Mouse (Mus musculus) midbrain, embryonic 11.5 days (tissue): ENCODE results near the gene Ppp1r3c. TPM values are rescaled to one million over a fixed set of nuclear protein-coding genes. Genes with fewer than 3 reads are reported as not detected.

Experiments
- ATAC-seq: fragments of 200-750 bp; cut with Nextera tagmentation; 2 replicates; pipeline ENCODE4 v1.8.0; 2017; ENCODE audit warnings: moderate TSS enrichment, moderate library complexity; ENCODE audit not compliant: low FRiP score
- DNase-seq: peaks from one replicate; pipeline ENCODE4 v3.0.0; 2015; ENCODE audit warnings: low spot score; ENCODE audit errors: missing footprints
- H3K27ac ChIP-seq: fragments of 300-500 bp; sonication (generic); 2 replicates; pipeline ENCODE4 v1.5.1; 2014; ENCODE audit warnings: low read depth, low read length
- H3K27me3 ChIP-seq: fragments of 300-500 bp; sonication (generic); 2 replicates; pipeline ENCODE4 v1.6.1; 2014; ENCODE audit warnings: mild to moderate bottlenecking, low read length, moderate library complexity, mixed read lengths; ENCODE audit not compliant: control insufficient read depth, insufficient read depth
- H3K36me3 ChIP-seq: fragments of 300-500 bp; sonication (generic); 2 replicates; pipeline ENCODE4 v1.6.1; 2014; ENCODE audit warnings: mild to moderate bottlenecking, low read length, moderate library complexity, mixed read lengths; ENCODE audit not compliant: control insufficient read depth, insufficient read depth
- H3K4me1 ChIP-seq: fragments of 300-500 bp; sonication (generic); 2 replicates; pipeline ENCODE4 v1.6.1; 2014; ENCODE audit warnings: low read length; ENCODE audit not compliant: control insufficient read depth, insufficient read depth
- H3K4me2 ChIP-seq: fragments of 300-500 bp; sonication (generic); 2 replicates; pipeline ENCODE4 v1.6.1; 2014; ENCODE audit warnings: mild to moderate bottlenecking, moderate library complexity
- H3K4me3 ChIP-seq: fragments of 300-500 bp; sonication (generic); 2 replicates; pipeline ENCODE4 v1.5.1; 2014; ENCODE audit warnings: low read depth, low read length
- H3K9ac ChIP-seq: fragments of 300-500 bp; sonication (generic); 2 replicates; pipeline ENCODE4 v1.6.1; 2014; ENCODE audit warnings: low read length
- H3K9me3 ChIP-seq: fragments of 300-500 bp; sonication (generic); 2 replicates; pipeline ENCODE4 v1.6.1; 2016; ENCODE audit warnings: low read length; ENCODE audit not compliant: control insufficient read depth
- WGBS: fragments of 180-500 bp; shearing (Covaris S2); extraction: QIAGEN DNeasy Blood & Tissue Kit; methylation state at CpG from one replicate; pipeline ENCODE4 v1.1.7; 2014; 5-methylcytosine and 5-hydroxymethylcytosine counted together
- polyA plus RNA-seq: library from polyadenylated mRNA; unstranded; fragments of >200 nt; fragmentation: Nextera tagmentation; extraction: Ambion mirVana; gene quantifications from 2 replicates; pipeline ENCODE4 v1.2.1, GENCODE M21; 2014

Ppp1r3c gene
- polyA plus RNA-seq, 1 experiment from 2014 or later = 2.2 TPM

- Histone ChIP-seq H3K4me3 (no peak overlapping the region), H3K27me3 (no peaks in the 10 kb centered on the region), H3K9me3 (no peaks in the 10 kb centered on the region; the same call in 1 of the 2 replicates), H3K27ac (no peak overlapping the region), H3K36me3 (no peaks in the 10 kb centered on the region), H3K4me2 (no peak overlapping the region), H3K4me1 (no peaks in the 10 kb centered on the region), H3K9ac (no peak overlapping the region)
- ATAC-seq (no peak), DNase-seq (peak; percentile 72)
- 86% methylated on average over 17 of the region's 17 CpGs for WGBS
These were observed 30.9 kb downstream of the Ppp1r3c start for GRCm38 (mm10) chr19:36705286-36706146.

- no peaks in the 10 kb centered on the region for H3K27me3 ChIP-seq
- no peak overlapping the region for H3K4me2 ChIP-seq
- H3K4me1 ChIP-seq = no peaks in the 10 kb centered on the region
- H3K9ac ChIP-seq = no peak overlapping the region
- H3K9me3 ChIP-seq = no peaks in the 10 kb centered on the region; the same call in 1 of the 2 replicates
- H3K36me3 ChIP-seq = no peaks in the 10 kb centered on the region
- 84% methylated on average over 7 of the region's 7 CpGs for WGBS
- no peak for ATAC-seq
- no peak overlapping the region for H3K4me3 ChIP-seq
- no peak overlapping the region for H3K27ac ChIP-seq
- DNase-seq = peak; percentile 61
These were observed 31.7 kb downstream of the Ppp1r3c start for GRCm38 (mm10) chr19:36704763-36705162.

DNA sequence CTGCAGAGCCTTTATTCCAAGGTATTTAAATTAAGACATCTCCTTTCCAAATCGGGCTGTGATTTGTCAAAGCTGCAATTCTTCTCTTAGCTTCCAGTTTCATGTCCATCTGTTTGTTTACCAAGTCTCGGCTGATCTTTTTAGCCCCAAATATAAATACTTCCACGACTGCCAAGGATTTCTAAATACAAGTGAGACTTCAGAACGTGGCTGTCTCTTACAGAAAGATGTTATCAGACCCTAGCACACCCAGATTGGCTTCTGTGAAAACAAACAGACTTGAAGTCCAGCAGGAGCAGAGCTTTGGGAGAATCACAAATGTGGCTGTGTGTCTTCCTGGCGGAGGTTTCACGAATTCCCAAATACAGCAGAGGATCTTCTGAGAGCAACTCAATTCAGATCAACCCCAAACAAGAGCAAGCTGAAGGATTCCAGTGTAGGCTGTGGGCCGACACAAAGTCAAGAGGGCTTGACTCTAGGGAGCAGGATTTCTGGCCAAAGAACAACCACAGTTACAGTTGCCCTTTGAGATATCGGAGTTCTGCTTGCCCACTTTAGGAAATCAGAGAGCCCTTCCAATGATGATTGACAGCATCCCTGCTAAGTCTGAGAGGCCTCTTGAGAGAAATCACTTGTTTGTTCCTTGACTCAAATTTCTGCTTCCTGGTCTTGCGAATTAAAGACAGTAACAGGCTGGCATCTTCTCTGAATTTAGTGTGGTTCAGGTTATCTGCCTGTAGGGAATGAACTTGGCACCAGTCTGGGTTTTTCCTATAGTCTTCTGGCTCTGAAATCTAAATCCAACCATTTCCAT, 34.4 kb downstream of the Ppp1r3c start:
- no peaks in the 10 kb centered on the region for H3K27me3 ChIP-seq
- no peaks in the 10 kb centered on the region for H3K4me1 ChIP-seq
- H3K9me3 ChIP-seq = no peaks in the 10 kb centered on the region; the same call in 1 of the 2 replicates
- 62% methylated on average over 9 of the region's 9 CpGs for WGBS
- no peak overlapping the region for H3K4me2 ChIP-seq
- no peak overlapping the region for H3K9ac ChIP-seq
- no peak overlapping the region for H3K4me3 ChIP-seq
- DNase-seq (peak; percentile 77), ATAC-seq (no peak)
- no peaks in the 10 kb centered on the region for H3K36me3 ChIP-seq
- no peak overlapping the region for H3K27ac ChIP-seq

- no peak for DNase-seq
- Histone ChIP-seq H3K4me1 (0 out of 2 replicates have a peak, but pooled peaks cover 3% of the 10 kb centered on the region), H3K4me2 (no peak overlapping the region), H3K27me3 (no peaks in the 10 kb centered on the region), H3K27ac (no peak overlapping the region), H3K4me3 (no peak overlapping the region), H3K9ac (no peak overlapping the region), H3K36me3 (no peaks in the 10 kb centered on the region), H3K9me3 (no peaks in the 10 kb centered on the region; the same call in 1 of the 2 replicates)
- 73% methylated on average over 3 of the region's 3 CpGs for WGBS
- ATAC-seq = no peak
These were observed 35.1 kb downstream of the Ppp1r3c start for GRCm38 (mm10) chr19:36701366-36701765.

- Histone ChIP-seq H3K9me3 (no peaks in the 10 kb centered on the region; the same call in 1 of the 2 replicates), H3K4me2 (no peak overlapping the region), H3K36me3 (no peaks in the 10 kb centered on the region), H3K4me1 (0 out of 2 replicates have a peak, but pooled peaks cover 3% of the 10 kb centered on the region), H3K27ac (no peak overlapping the region), H3K9ac (no peak overlapping the region), H3K4me3 (no peak overlapping the region), H3K27me3 (no peaks in the 10 kb centered on the region)
- ATAC-seq (no peak), DNase-seq (peak; percentile 75)
- 79% methylated on average over 4 of the region's 4 CpGs for WGBS
These were observed 35.5 kb downstream of the Ppp1r3c start for GRCm38 (mm10) chr19:36700937-36701336.

DNA sequence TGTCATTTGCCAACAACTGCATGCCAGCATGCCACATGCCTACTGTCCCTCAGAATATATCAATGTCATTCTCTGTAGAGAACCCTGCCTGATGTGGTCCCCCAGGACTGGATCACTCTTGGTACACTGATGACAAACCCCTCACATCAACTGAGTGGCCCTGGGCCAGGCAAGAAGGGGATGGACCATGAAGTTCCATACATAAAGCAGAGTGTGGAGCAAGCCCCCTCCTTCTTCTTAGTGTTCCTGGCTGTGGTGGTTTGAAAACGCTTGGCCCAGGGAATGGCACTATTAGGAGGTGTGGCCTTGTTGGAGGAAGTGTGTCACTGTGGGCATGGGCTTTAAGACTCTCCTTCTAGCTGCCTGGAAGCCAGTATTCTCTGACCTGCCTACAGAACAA, 37.3 kb downstream of the Ppp1r3c start:
- ATAC-seq = no peak
- no peak overlapping the region for H3K27ac ChIP-seq
- no peaks in the 10 kb centered on the region; the same call in 1 of the 2 replicates for H3K9me3 ChIP-seq
- H3K36me3 ChIP-seq = no peaks in the 10 kb centered on the region
- H3K27me3 ChIP-seq = no peaks in the 10 kb centered on the region
- WGBS = 67% methylated on average over 1 of the region's 1 CpGs
- no peak for DNase-seq
- H3K4me3 ChIP-seq = no peak overlapping the region
- no peak overlapping the region for H3K4me2 ChIP-seq
- H3K9ac ChIP-seq = no peak overlapping the region
- 0 out of 2 replicates have a peak, but pooled peaks cover 3% of the 10 kb centered on the region for H3K4me1 ChIP-seq

DNA sequence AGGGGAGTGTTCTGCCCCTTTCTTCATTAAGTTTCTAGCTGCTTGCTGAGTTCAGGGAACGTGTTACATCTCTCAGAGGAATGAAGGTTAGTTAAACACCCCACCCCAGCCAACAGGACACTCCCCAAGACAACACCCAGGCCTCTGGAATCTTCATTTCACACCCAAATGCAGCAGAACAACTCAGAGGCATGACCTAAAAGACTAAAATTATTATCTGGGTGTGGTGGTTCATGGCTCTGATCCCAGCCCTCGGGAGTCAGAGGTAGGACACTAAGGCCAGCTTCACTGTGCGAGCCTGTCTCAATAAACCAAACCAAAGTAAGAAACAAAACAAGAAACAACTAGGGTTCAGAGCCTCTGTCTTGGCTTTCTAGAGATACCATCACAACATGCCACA, 38.3 kb downstream of the Ppp1r3c start:
- DNase-seq (no peak), ATAC-seq (no peak)
- H3K9ac ChIP-seq = no peak overlapping the region
- whole genome bisulfite sequencing = 89% methylated on average over 3 of the region's 3 CpGs
- H3K27me3 ChIP-seq = no peaks in the 10 kb centered on the region
- H3K36me3 ChIP-seq = no peaks in the 10 kb centered on the region
- no peak overlapping the region for H3K4me3 ChIP-seq
- no peaks in the 10 kb centered on the region for H3K9me3 ChIP-seq
- H3K4me1 ChIP-seq = 0 out of 2 replicates have a peak, but pooled peaks cover 3% of the 10 kb centered on the region
- no peak overlapping the region for H3K4me2 ChIP-seq
- no peak overlapping the region for H3K27ac ChIP-seq

- 82% methylated on average over 7 of the region's 7 CpGs for WGBS
- ATAC-seq (no peak), DNase-seq (peak; percentile 78)
- Histone ChIP-seq H3K27ac (no peak overlapping the region), H3K9ac (no peak overlapping the region), H3K4me3 (no peak overlapping the region), H3K36me3 (no peaks in the 10 kb centered on the region), H3K27me3 (no peaks in the 10 kb centered on the region), H3K4me2 (no peak overlapping the region), H3K4me1 (0 out of 2 replicates have a peak, but pooled peaks cover 3% of the 10 kb centered on the region), H3K9me3 (no peaks in the 10 kb centered on the region)
These were observed 39.8 kb downstream of the Ppp1r3c start for GRCm38 (mm10) chr19:36696601-36697122.
